9 mouse cellular contexts compared by ENCODE assay signal in the genomic region with DNA sequence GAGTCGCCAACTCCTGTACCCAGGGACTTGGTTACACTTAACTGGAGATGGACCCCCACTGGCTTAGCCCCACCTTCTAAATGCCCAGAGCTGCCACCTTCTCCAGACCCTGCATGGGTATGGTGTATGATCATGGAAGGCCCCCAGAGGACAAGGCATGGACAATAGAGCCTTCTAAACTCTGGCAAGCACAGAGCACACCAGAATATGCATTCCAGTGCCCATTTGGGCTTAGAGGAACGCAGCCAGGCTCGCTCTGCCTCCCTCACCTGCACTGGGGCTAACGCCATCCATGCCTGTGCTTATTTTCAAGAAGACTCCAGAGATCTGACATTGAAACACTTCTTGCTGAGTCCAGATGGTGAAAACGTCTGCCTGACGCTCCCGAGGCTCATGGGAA. TPM values are rescaled to one million over a fixed set of nuclear protein-coding genes. Genes with fewer than 3 reads are reported as not detected.
"Had no signal": no experiment of that assay in that cellular context is flagged by ENCODE, and none has a peak within 500 bp of the region (broad histone marks: within the 10 kb centered on the region; RNA-seq: fewer than 3 reads in every experiment).

No protein-coding gene starts in this region.

- H3K4me1 ChIP-seq: liver, embryonic 15.5 days; midbrain, embryonic 15.5 days; neural tube, embryonic 12.5 days had no signal

- ATAC-seq: lung, postnatal 0 days; midbrain, embryonic 15.5 days had no signal

- H3K36me3 ChIP-seq: liver, embryonic 15.5 days; midbrain, embryonic 15.5 days had no signal

- H3K9me3 ChIP-seq: liver, embryonic 15.5 days; midbrain, embryonic 15.5 days; neural tube, embryonic 12.5 days had no signal

- H3K27me3 ChIP-seq: liver, embryonic 15.5 days; midbrain, embryonic 15.5 days; neural tube, embryonic 12.5 days had no signal

- H3K4me2 ChIP-seq: liver, embryonic 11.5 days; liver, embryonic 15.5 days; midbrain, embryonic 15.5 days; neural tube, embryonic 12.5 days had no signal

- H3K27ac ChIP-seq: liver, embryonic 15.5 days; midbrain, embryonic 15.5 days; neural tube, embryonic 12.5 days had no signal

- DNase-seq: kidney, postnatal 14 days; lung, adult 2 months; lung, postnatal 36 days had no signal

- H3K9ac ChIP-seq: liver, embryonic 15.5 days; midbrain, embryonic 15.5 days; neural tube, embryonic 12.5 days had no signal

- H3K4me3 ChIP-seq: liver, embryonic 15.5 days; midbrain, embryonic 15.5 days; neural tube, embryonic 12.5 days had no signal

RNA-seq across cellular contexts. Expression of a gene that starts 50.2 kb away (rescaled TPM):
- total RNA-seq: neutrophil, adult 5-6 weeks had no signal
- polyA plus RNA-seq: liver, embryonic 15.5 days had no signal
